Mouse (Mus musculus): ENCODE measurements around the gene Atg5. TPM values are rescaled to one million over a fixed set of nuclear protein-coding genes. Genes with fewer than 3 reads are reported as not detected.
"Not testable (repeated sequence)": the region's sequence is repeated elsewhere in the genome, so short reads cannot be mapped to it uniquely, and the experiment has no call there.

Atg5 gene
- total RNA-seq (2014; rRNA removed) = 27.7 and 37.5 TPM in 2 replicates
- 44.6 and 50.3 TPM in 2 replicates for polyA plus RNA-seq (2015; fragmentation: Nextera tagmentation; extraction: Ambion mirVana)

GRCm38 (mm10) chr10:44268145-44268860 is at the start of gene Atg5:
Atg5 (plus strand) TSS chr10:44268358.
- Histone ChIP-seq H3K4me1 (ENCODE audit: insufficient read depth) (peaks cover 9% of the 10 kb centered on the region), H3K9ac (peak within 1 kb of the TSS; percentile 80), H3K27me3 (ENCODE audit: insufficient read depth, low read length) (no peaks in the 10 kb centered on the region), H3K36me3 (ENCODE audit: insufficient read depth) (no peaks in the 10 kb centered on the region), H3K27ac (ENCODE audit: low read depth, low read length) (peak within 1 kb of the TSS; percentile 75), H3K4me3 (ENCODE audit: low read depth, low read length) (peak within 1 kb of the TSS; percentile 99), H3K9me3 (ENCODE audit: low read length) (no peaks in the 10 kb centered on the region), H3K4me2 (ENCODE audit: low read depth) (peak within 1 kb of the TSS; percentile 78)
- DNase-seq (peak; percentile 99), ATAC-seq (peak; percentile 98)
- WGBS = under 1% methylated on average over 63 of the region's 63 CpGs
- peak; percentile 65 for TF ChIP-seq CTCF (IDR thresholded peaks at IDR 0.05; ENCODE audit: low read depth)

DNA sequence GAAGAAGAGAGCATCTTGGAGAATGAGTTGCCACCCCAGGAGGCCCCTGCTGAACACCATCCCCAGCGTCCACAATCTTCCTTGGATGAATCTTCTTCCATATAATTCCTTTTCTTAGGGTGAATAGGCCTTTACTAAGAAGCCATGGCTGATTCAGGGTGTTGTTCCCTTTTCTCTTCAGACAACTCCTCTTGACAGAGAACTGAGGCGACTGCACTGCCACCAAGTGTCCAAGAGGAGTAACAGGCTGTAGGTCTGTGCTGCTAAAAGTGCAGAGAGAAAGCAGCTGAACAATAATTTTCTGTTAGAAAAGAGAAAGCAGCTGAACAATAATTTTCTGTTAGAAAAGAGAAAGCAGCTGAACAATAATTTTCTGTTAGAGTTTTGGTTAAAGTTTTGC is 49.1 kb upstream of the Atg5 start:
- not testable (repeated sequence) for H3K4me2 ChIP-seq (ENCODE audit: low read depth); H3K27me3 ChIP-seq (ENCODE audit: insufficient read depth, low read length); H3K27ac ChIP-seq (ENCODE audit: low read depth, low read length); H3K4me3 ChIP-seq (ENCODE audit: low read depth, low read length); H3K9me3 ChIP-seq (ENCODE audit: low read length); ATAC-seq; H3K36me3 ChIP-seq (ENCODE audit: insufficient read depth); H3K4me1 ChIP-seq (ENCODE audit: insufficient read depth); H3K9ac ChIP-seq
- TF ChIP-seq CTCF (IDR thresholded peaks at IDR 0.05; ENCODE audit: low read depth) = peak; percentile 57
- WGBS = 5% methylated on average over 2 of the region's 2 CpGs
- peak; percentile 26 for DNase-seq

DNA sequence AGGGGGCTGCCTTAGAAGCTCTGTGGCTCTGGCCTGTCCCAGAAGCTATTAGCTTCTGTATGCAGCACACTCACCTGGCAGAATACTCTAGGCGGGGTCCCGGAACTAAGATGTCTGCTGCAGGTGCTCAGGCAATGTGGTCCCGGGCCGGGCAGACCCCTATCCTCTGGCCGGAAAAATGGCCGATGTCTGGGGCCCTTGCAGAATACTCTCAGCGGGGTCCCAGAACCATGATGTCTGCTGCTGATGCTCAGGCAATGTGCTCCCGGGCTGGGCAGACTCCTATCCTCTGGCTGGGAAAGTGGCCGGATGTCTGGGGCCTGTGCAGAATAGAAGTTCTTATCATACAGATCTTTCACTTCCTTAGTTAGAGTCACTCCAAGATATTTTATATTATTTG is 43.8 kb upstream of the Atg5 start:
- DNase-seq (no peak), ATAC-seq (no peak)
- Histone ChIP-seq H3K9ac (no peak overlapping the region), H3K9me3 (ENCODE audit: low read length) (no peaks in the 10 kb centered on the region), H3K27ac (ENCODE audit: low read depth, low read length) (no peak overlapping the region), H3K4me2 (ENCODE audit: low read depth) (no peak overlapping the region), H3K36me3 (ENCODE audit: insufficient read depth) (no peaks in the 10 kb centered on the region), H3K27me3 (ENCODE audit: insufficient read depth, low read length) (no peaks in the 10 kb centered on the region), H3K4me3 (ENCODE audit: low read depth, low read length) (no peak overlapping the region), H3K4me1 (ENCODE audit: insufficient read depth) (no peaks in the 10 kb centered on the region)
- WGBS = 95% methylated on average over 9 of the region's 9 CpGs
- no peak for TF ChIP-seq CTCF (IDR thresholded peaks at IDR 0.05; ENCODE audit: low read depth)

- H3K4me1 ChIP-seq (ENCODE audit: insufficient read depth); DNase-seq; H3K27ac ChIP-seq (ENCODE audit: low read depth, low read length); H3K36me3 ChIP-seq (ENCODE audit: insufficient read depth); H3K9ac ChIP-seq; H3K4me3 ChIP-seq (ENCODE audit: low read depth, low read length); ATAC-seq; H3K9me3 ChIP-seq (ENCODE audit: low read length); H3K4me2 ChIP-seq (ENCODE audit: low read depth); H3K27me3 ChIP-seq (ENCODE audit: insufficient read depth, low read length): not testable (repeated sequence)
- 4% methylated on average over 1 of the region's 1 CpGs for WGBS
- TF ChIP-seq CTCF (IDR thresholded peaks at IDR 0.05; ENCODE audit: low read depth) = peak; percentile 22; the same call in 1 of the 2 replicates
Measured at GRCm38 (mm10) chr10:44233351-44233750, 34.8 kb upstream of the Atg5 start.

- DNase-seq = peak; percentile 24
- TF ChIP-seq CTCF (IDR thresholded peaks at IDR 0.05; ENCODE audit: low read depth) = peak; percentile 59
- WGBS = 36% methylated on average over 7 of the region's 7 CpGs
- not testable (repeated sequence) for H3K36me3 ChIP-seq (ENCODE audit: insufficient read depth); H3K4me3 ChIP-seq (ENCODE audit: low read depth, low read length); H3K4me1 ChIP-seq (ENCODE audit: insufficient read depth); ATAC-seq; H3K9ac ChIP-seq; H3K27ac ChIP-seq (ENCODE audit: low read depth, low read length); H3K4me2 ChIP-seq (ENCODE audit: low read depth); H3K9me3 ChIP-seq (ENCODE audit: low read length); H3K27me3 ChIP-seq (ENCODE audit: insufficient read depth, low read length)
Measured at GRCm38 (mm10) chr10:44235298-44235697, 32.9 kb upstream of the Atg5 start.

DNA sequence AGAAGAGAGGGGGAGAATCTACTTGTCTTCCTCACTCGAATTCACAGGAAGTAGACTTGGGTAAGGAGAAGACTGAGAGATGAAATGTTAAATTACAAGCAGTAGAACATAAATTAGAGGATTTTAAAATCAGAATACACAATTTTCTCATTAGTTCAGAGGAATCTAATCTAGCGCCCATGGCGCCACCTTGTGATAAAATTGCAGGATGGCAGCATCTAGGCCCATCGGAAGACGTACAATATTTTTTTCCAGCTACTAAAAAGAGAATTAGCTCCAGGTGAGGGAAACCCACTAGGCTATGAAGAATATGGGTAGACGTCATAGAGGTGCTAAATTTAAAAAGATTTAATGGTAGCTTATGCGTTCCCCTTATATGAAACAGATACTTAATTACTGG is 11.5 kb upstream of the Atg5 start:
- Histone ChIP-seq H3K27ac (ENCODE audit: low read depth, low read length) (no peak overlapping the region), H3K4me1 (ENCODE audit: insufficient read depth) (no peaks in the 10 kb centered on the region), H3K36me3 (ENCODE audit: insufficient read depth) (no peaks in the 10 kb centered on the region), H3K27me3 (ENCODE audit: insufficient read depth, low read length) (no peaks in the 10 kb centered on the region), H3K9me3 (ENCODE audit: low read length) (no peaks in the 10 kb centered on the region), H3K4me3 (ENCODE audit: low read depth, low read length) (no peak overlapping the region), H3K9ac (no peak overlapping the region), H3K4me2 (ENCODE audit: low read depth) (no peak overlapping the region)
- DNase-seq (peak; percentile 32), ATAC-seq (no peak)
- peak; percentile 54 for TF ChIP-seq CTCF (IDR thresholded peaks at IDR 0.05; ENCODE audit: low read depth)
- WGBS = 29% methylated on average over 7 of the region's 7 CpGs

GRCm38 (mm10) chr10:44265835-44266234 is 2.3 kb upstream of the Atg5 start:
- DNase-seq (no peak), ATAC-seq (no peak)
- no peaks in the 10 kb centered on the region for H3K36me3 ChIP-seq (ENCODE audit: insufficient read depth)
- TF ChIP-seq CTCF (IDR thresholded peaks at IDR 0.05; ENCODE audit: low read depth) = no peak
- H3K27me3 ChIP-seq (ENCODE audit: insufficient read depth, low read length) = no peaks in the 10 kb centered on the region
- no peak overlapping the region for H3K4me3 ChIP-seq (ENCODE audit: low read depth, low read length)
- H3K4me2 ChIP-seq (ENCODE audit: low read depth) = no peak overlapping the region
- no peak overlapping the region for H3K9ac ChIP-seq
- no peaks in the 10 kb centered on the region for H3K9me3 ChIP-seq (ENCODE audit: low read length)
- H3K4me1 ChIP-seq (ENCODE audit: insufficient read depth) = peaks cover 9% of the 10 kb centered on the region
- H3K27ac ChIP-seq (ENCODE audit: low read depth, low read length) = no peak overlapping the region
- 54% methylated on average over 3 of the region's 3 CpGs for WGBS

Measured in forebrain, postnatal 0 days (tissue).